Mouse (Mus musculus) stomach, embryonic 15.5 days (tissue): Measurements from ENCODE around the gene Msn. TPM values are rescaled to one million over a fixed set of nuclear protein-coding genes. Genes with fewer than 3 reads are reported as not detected.

Experiments
- ATAC-seq: fragments of 200-750 bp; cut with Nextera tagmentation; 2 replicates; pipeline ENCODE4 v1.8.0; 2017; ENCODE audit warnings: low read depth, moderate number of reproducible peaks, moderate TSS enrichment; ENCODE audit not compliant: insufficient read depth, low FRiP score
- H3K27ac ChIP-seq: fragments of 300-500 bp; sonication (generic); 2 replicates; pipeline ENCODE4 v1.5.1; 2015; ENCODE audit warnings: mild to moderate bottlenecking, inconsistent platforms
- H3K27me3 ChIP-seq: fragments of 300-500 bp; sonication (generic); replicated peaks from 2 replicates; pipeline ENCODE4 v1.6.1; 2015; ENCODE audit warnings: inconsistent platforms
- H3K36me3 ChIP-seq: fragments of 300-500 bp; sonication (generic); 2 replicates; pipeline ENCODE4 v1.6.1; 2015; ENCODE audit warnings: inconsistent platforms
- H3K4me1 ChIP-seq: fragments of 300-500 bp; sonication (generic); 2 replicates; pipeline ENCODE4 v1.6.1; 2015; ENCODE audit warnings: inconsistent platforms
- H3K4me2 ChIP-seq: fragments of 300-500 bp; sonication (generic); 2 replicates; pipeline ENCODE4 v1.6.1; 2015; ENCODE audit warnings: mild to moderate bottlenecking, inconsistent platforms
- H3K4me3 ChIP-seq: fragments of 300-500 bp; sonication (generic); replicated peaks from 2 replicates; pipeline ENCODE4 v1.5.1; 2015; ENCODE audit warnings: inconsistent platforms
- H3K9ac ChIP-seq: fragments of 300-500 bp; sonication (generic); 2 replicates; pipeline ENCODE4 v1.6.1; 2015; ENCODE audit warnings: inconsistent platforms
- H3K9me3 ChIP-seq: fragments of 300-500 bp; sonication (generic); 2 replicates; pipeline ENCODE4 v1.6.1; 2016; ENCODE audit warnings: inconsistent platforms
- WGBS: fragments of 180-500 bp; shearing (Covaris S2); methylation state at CpG from one replicate; pipeline ENCODE4 v1.1.7; 2015; 5-methylcytosine and 5-hydroxymethylcytosine counted together
- polyA plus RNA-seq: library from polyadenylated mRNA; unstranded; fragments of >200 nt; fragmentation: Nextera tagmentation; extraction: Ambion mirVana; gene quantifications from 2 replicates; pipeline ENCODE4 v1.2.1, GENCODE M21; 2015

Gene Msn
- polyA plus RNA-seq, 1 experiment from 2014 or later, result 76.6 TPM

DNA sequence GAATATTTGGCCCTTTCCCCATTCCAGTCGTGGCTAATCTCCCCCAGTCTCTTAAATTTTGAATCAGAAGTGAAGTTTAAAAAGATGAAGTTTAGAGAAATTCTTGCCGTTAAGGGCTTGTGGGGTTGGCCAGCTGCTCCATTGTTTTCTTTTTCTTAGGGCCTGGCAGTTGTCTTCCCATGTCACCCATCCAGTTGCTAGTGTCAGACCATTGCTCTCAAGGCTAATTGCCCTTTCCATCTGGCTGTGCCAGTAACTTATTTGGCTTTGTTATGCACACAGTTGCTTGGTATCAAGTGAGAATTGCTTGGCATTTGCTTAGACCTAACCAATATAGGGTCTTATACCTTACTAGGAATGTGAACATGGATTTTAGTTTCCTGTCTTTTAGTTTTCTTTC lies 24.2 kb downstream of the Msn start:
- Histone ChIP-seq H3K9me3 (no peaks in the 10 kb centered on the region), H3K36me3 (no peaks in the 10 kb centered on the region), H3K4me2 (no peak overlapping the region), H3K4me1 (no peaks in the 10 kb centered on the region), H3K4me3 (no peak overlapping the region), H3K27me3 (no peaks in the 10 kb centered on the region), H3K9ac (no peak overlapping the region), H3K27ac (no peak overlapping the region)
- no peak for ATAC-seq
- WGBS, result 49% methylated on average over 2 of the region's 2 CpGs

DNA sequence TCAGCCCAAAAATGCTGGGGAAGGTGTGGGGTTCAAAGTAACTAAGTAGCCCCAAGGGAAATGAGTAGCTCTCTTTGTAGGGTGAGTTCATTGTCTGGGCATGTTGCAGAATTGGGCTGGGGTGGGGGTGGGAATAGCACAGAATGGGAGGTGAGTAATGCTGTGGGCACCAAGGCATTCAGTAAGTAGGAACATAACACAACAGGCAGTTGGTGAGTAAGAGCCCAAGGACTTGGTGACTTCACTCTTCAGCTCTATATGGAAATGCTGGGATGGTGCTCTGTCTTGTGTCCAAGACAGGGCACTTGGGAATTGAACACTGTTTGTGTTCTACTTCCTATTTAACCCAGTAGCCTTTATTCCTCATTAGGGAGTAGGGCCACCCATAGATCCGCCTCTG lies 26.1 kb downstream of the Msn start:
- H3K4me2 ChIP-seq, result no peak overlapping the region
- no peak for ATAC-seq
- H3K27ac ChIP-seq, result no peak overlapping the region
- H3K9me3 ChIP-seq, result no peaks in the 10 kb centered on the region
- H3K4me3 ChIP-seq, result no peak overlapping the region
- no peak overlapping the region for H3K9ac ChIP-seq
- H3K27me3 ChIP-seq, result no peaks in the 10 kb centered on the region
- no peaks in the 10 kb centered on the region for H3K36me3 ChIP-seq
- H3K4me1 ChIP-seq, result no peaks in the 10 kb centered on the region
- 100% methylated on average over 1 of the region's 1 CpGs for WGBS

DNA sequence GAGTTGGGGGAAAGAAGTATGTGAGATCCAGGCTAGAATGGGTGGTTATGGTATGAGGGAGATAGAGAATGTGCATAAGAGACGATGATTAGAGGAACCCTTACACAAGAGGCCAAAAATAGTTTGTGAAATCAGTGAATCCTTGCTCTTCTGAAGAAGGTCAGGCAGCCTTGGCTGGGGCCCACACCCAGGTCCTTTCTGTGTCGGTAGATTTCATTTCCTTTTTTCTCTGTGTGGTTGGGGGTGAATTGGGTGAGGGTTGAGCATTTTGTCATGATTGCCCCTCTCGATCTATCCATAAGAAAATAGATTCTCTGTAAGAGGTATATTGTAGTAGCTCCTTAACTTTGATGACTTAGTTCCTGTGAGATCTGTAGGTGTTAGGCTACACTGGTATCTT lies 31.0 kb downstream of the Msn start:
- Histone ChIP-seq H3K9me3 (no peaks in the 10 kb centered on the region), H3K9ac (no peak overlapping the region), H3K4me1 (no peaks in the 10 kb centered on the region), H3K4me3 (no peak overlapping the region), H3K4me2 (no peak overlapping the region), H3K27me3 (no peaks in the 10 kb centered on the region), H3K36me3 (no peaks in the 10 kb centered on the region), H3K27ac (no peak overlapping the region)
- 73% methylated on average over 3 of the region's 3 CpGs for WGBS
- ATAC-seq, result no peak

DNA sequence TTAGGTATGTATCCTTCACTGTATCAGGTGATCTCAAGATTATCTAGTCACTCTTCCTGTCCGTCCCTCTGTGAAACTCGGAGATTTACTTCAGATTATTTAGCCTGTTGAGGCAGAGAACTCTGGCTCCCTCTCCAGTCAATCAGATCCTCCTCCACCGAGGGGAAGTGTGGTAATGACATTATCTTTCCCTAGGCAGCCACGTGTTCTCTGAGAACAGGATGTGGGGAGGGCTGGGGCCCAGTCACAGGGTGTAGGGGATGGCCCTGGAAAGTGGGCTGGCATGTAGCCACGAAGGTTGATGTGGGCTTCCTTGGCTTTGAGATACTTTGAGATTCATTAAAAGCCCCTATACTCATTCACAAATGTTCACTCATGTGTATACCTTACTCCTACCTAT lies 34.3 kb downstream of the Msn start:
- no peaks in the 10 kb centered on the region for H3K36me3 ChIP-seq
- peak; percentile 70; the same call in 1 of the 2 replicates for ATAC-seq
- H3K9me3 ChIP-seq, result no peaks in the 10 kb centered on the region
- no peaks in the 10 kb centered on the region for H3K27me3 ChIP-seq
- H3K27ac ChIP-seq, result no peak overlapping the region; the same call in 1 of the 2 replicates
- WGBS, result 37% methylated on average over 5 of the region's 5 CpGs
- no peak overlapping the region for H3K9ac ChIP-seq
- H3K4me1 ChIP-seq, result no peaks in the 10 kb centered on the region
- H3K4me2 ChIP-seq, result no peak overlapping the region
- no peak overlapping the region for H3K4me3 ChIP-seq

DNA sequence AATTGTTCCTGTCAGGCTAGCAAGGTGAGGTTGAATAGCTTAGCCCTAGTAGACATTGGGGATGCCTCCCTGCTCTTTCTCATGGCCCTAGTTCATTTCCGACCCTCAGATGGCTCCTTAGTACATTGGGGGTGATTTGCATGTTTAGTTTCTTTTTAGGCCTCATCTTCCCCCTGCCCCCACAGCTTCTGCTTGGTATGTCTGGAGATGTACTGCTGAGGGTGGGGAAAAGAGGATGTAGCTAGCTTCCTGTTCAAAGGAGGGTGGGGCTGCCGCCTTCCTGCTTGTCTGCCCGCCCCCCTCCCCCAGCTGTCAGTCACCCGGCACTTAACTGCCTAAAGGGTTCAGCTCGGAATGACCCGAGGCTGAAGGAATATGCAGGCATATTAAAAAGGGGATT lies 34.8 kb downstream of the Msn start:
- peak; percentile 35; the same call in 1 of the 2 replicates for ATAC-seq
- WGBS, result 49% methylated on average over 6 of the region's 6 CpGs

DNA sequence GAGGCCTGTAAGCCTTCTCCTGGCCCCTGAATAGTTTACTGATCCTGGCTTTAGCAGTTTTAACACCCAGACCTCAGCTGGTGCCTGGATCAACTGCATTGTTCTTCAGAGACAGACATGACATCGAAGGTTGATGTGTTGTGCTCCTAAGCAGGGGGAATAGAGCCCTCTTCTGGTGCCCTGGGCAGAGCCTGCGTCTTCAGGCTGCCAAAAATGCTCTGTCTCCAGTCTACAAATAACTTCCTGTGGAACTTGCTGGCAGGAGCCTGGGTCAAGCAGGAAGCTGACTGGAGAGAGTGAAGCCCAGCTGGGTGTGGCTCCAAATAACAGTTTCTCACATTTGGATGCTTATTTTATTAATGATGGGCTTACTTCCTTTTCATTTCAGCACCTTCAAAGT lies 37.4 kb downstream of the Msn start:
- Histone ChIP-seq H3K4me1 (no peaks in the 10 kb centered on the region), H3K9me3 (no peaks in the 10 kb centered on the region), H3K4me2 (no peak overlapping the region), H3K4me3 (no peak overlapping the region), H3K27me3 (no peaks in the 10 kb centered on the region), H3K9ac (no peak overlapping the region), H3K36me3 (no peaks in the 10 kb centered on the region), H3K27ac (no peak overlapping the region)
- ATAC-seq, result no peak
- 27% methylated on average over 2 of the region's 2 CpGs for WGBS

More for the DNA sequence above, 34.8 kb downstream of the Msn start:
- Histone ChIP-seq H3K27ac (no peak overlapping the region; the same call in 1 of the 2 replicates), H3K36me3 (no peaks in the 10 kb centered on the region), H3K4me1 (no peaks in the 10 kb centered on the region), H3K9ac (no peak overlapping the region), H3K27me3 (no peaks in the 10 kb centered on the region), H3K4me3 (no peak overlapping the region), H3K4me2 (no peak overlapping the region), H3K9me3 (no peaks in the 10 kb centered on the region)

DNA sequence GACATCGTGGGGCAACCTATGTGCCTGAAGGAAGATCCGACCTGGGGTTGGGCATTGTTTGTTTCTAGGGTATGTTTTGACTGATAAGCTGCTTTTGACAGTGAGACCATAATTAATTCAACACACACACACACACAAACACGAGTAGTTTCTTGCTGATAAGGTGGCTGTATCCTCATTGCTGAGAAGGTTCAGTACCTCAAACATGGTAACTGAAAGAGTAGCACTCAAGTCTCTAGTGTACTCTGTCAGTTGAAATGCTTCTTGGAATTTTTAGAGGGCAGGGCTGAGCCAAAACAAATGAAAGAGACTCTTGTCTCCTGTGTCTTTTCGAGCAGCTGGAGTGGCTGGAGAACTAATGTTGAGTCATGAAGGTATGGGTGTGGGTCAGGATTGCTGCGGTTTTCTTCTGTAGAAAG lies 38.4 kb downstream of the Msn start:
- no peaks in the 10 kb centered on the region for H3K27me3 ChIP-seq
- ATAC-seq, result no peak
- no peaks in the 10 kb centered on the region for H3K9me3 ChIP-seq
- no peak overlapping the region for H3K4me2 ChIP-seq
- no peaks in the 10 kb centered on the region for H3K36me3 ChIP-seq
- WGBS, result 50% methylated on average over 5 of the region's 5 CpGs
- no peak overlapping the region for H3K9ac ChIP-seq
- H3K27ac ChIP-seq, result no peak overlapping the region
- no peak overlapping the region for H3K4me3 ChIP-seq
- no peaks in the 10 kb centered on the region for H3K4me1 ChIP-seq

DNA sequence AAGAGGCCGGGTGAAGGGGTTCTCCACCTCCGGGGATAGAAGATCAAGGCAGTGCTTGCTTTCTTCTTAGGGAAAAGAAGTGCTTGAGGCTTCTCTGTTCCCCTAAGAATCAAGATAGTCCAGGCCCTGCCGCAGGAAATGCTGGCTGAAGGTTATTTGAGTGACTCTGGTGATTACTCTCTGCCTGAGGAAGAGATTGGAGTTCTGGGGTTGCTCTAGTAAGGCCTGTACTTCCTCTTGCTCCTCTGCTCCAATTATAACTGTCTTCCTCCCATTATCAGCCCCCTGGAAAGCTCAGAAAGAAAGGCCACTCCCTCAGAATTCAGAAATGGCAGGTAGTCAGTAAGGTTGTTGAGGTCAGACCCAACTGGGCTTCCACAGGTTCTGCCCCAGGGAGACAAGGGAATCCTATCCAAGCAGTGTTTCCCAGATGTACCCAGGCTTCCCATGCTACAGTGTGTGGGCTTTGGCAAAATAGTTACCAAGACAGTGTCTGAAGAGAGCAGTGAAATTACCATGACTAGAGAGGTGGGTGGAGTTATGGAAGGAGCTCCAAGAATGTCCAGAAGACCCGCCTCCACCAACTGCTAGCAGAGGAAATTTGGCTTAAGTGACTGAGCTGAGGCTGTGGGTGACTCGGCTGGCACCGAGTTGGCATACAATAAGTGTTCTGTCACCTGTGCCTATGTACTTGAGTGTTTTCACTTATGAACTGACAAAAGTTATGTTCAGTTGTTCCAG lies 39.2 kb downstream of the Msn start:
- no peaks in the 10 kb centered on the region for H3K36me3 ChIP-seq
- H3K9ac ChIP-seq, result no peak overlapping the region
- no peak overlapping the region for H3K4me2 ChIP-seq
- no peak overlapping the region for H3K4me3 ChIP-seq
- H3K9me3 ChIP-seq, result no peaks in the 10 kb centered on the region
- 59% methylated on average over 6 of the region's 6 CpGs for WGBS
- H3K27me3 ChIP-seq, result no peaks in the 10 kb centered on the region
- H3K4me1 ChIP-seq, result no peaks in the 10 kb centered on the region
- ATAC-seq, result no peak
- no peak overlapping the region for H3K27ac ChIP-seq

DNA sequence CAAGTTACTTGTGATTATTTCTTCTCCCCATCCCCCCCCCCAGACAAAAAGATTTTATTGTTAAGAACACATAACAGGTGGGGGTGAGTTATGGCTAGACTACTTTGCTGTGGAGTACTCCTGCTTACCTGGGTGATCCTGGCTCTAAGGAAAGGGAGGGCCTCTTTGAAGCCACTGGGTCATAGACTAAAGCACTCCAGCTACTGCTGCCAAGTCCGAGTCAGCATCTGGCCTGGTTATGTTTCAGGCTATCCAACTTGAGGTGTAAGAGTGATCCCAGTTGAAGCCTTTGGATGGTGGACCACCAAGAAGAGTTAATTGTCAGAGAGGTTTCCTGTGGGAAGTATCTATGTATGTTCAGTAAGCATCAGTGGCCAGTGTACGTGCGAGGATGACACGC lies 39.7 kb downstream of the Msn start:
- ATAC-seq, result no peak
- 65% methylated on average over 4 of the region's 4 CpGs for WGBS
- Histone ChIP-seq H3K36me3 (no peaks in the 10 kb centered on the region), H3K4me3 (no peak overlapping the region), H3K27me3 (no peaks in the 10 kb centered on the region), H3K9me3 (no peaks in the 10 kb centered on the region), H3K4me1 (no peaks in the 10 kb centered on the region), H3K9ac (no peak overlapping the region), H3K4me2 (no peak overlapping the region), H3K27ac (no peak overlapping the region)

DNA sequence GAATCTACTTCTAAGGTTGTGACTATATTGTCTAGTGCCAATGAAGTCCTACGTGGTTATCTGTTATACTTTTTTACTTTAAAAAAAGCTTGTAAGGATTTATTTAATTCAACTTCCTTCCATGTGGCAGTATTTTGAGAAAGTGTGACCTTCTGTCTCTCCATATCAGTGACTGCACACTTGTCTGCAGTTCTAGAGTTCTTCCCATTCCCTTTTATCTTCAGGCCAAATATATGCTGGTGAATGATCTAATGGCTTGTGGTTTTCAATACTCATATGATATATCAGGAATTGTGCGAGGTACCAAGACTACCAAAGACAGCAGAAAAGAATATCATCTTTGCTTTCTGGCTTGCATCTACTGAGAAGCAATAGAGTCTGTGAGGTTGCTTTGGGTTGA lies 43.4 kb downstream of the Msn start:
- Histone ChIP-seq H3K4me3 (no peak overlapping the region), H3K27me3 (no peaks in the 10 kb centered on the region), H3K9me3 (no peaks in the 10 kb centered on the region), H3K27ac (no peak overlapping the region), H3K4me2 (no peak overlapping the region), H3K4me1 (no peaks in the 10 kb centered on the region), H3K36me3 (no peaks in the 10 kb centered on the region), H3K9ac (no peak overlapping the region)
- ATAC-seq, result no peak
- 92% methylated on average over 2 of the region's 2 CpGs for WGBS

DNA sequence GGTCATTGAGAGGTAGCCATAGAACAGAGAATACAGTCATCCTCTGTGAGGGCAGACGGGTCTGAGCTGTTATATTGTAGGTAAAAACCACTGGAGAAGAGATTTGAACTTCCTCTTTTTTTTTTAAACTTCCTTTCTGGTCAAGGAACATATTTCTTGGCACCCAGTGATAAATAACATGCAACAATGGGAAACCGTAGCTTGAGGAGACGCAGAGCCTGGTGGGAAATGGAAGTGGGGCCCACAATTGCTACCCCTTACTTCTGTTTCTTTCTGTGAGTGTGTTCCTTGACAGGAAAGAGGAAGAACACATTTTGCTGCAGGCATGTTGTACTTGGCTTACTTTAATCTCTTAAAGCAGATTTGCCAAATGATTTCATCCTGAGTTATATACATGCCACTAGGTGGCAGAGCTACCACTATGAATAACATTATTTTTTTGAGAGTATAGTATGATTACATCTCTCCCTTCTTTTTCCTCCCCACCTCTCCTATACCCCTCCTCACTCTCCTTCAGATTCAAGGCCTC lies 49.2 kb downstream of the Msn start:
- H3K4me2 ChIP-seq, result no peak overlapping the region
- H3K9ac ChIP-seq, result no peak overlapping the region
- no peaks in the 10 kb centered on the region for H3K9me3 ChIP-seq
- WGBS, result 73% methylated on average over 3 of the region's 3 CpGs
- H3K27me3 ChIP-seq, result no peaks in the 10 kb centered on the region
- H3K4me3 ChIP-seq, result no peak overlapping the region
- H3K4me1 ChIP-seq, result no peaks in the 10 kb centered on the region
- no peak for ATAC-seq
- no peaks in the 10 kb centered on the region for H3K36me3 ChIP-seq
- H3K27ac ChIP-seq, result no peak overlapping the region

DNA sequence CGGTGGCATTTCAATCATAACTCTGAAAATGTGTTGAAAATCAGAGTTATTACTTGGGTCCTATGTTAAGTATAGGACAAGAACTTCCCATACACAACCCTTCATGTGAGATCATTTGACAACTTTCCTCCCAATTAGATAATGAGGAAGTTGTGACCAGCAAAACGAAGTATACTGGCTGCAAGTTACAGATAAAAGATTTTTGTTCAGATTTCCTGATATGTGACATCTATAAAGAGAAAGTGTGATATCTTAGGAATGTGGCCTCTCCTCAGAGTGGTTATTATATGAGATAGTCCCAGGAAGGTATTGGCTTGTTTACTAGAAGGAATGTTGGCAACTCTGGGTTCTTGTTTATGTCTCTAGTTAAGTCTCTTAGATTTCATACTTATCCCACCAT lies 52.4 kb downstream of the Msn start:
- H3K9me3 ChIP-seq, result no peaks in the 10 kb centered on the region
- H3K4me1 ChIP-seq, result no peaks in the 10 kb centered on the region
- no peak overlapping the region for H3K9ac ChIP-seq
- no peaks in the 10 kb centered on the region for H3K27me3 ChIP-seq
- 60% methylated on average over 2 of the region's 2 CpGs for WGBS
- no peak overlapping the region for H3K27ac ChIP-seq
- ATAC-seq, result no peak
- H3K4me2 ChIP-seq, result no peak overlapping the region
- no peak overlapping the region for H3K4me3 ChIP-seq
- H3K36me3 ChIP-seq, result no peaks in the 10 kb centered on the region

DNA sequence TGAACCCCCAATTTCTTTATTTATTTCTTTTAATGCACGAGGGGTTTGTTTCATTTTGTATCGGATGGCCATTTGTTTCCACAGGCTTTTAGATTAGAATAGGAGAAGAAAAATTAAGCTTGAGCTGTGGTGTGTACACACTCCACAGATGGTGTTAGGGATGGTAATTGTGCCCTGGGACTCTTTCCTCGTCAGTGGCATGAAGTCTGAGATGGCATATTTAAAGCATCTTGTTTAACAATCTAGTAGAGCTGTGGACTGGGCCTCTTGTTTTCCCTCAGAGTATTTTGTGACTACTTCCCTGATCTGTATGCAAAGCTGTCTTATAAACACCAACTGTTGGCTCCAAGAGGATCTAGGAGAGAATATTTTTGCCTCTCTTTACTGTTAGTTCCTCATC lies 57.5 kb downstream of the Msn start:
- ATAC-seq, result no peak
- H3K4me1 ChIP-seq, result no peaks in the 10 kb centered on the region
- no peaks in the 10 kb centered on the region for H3K36me3 ChIP-seq
- H3K4me2 ChIP-seq, result no peak overlapping the region
- no peak overlapping the region for H3K4me3 ChIP-seq
- no peaks in the 10 kb centered on the region for H3K9me3 ChIP-seq
- H3K27me3 ChIP-seq, result no peaks in the 10 kb centered on the region
- WGBS, result 84% methylated on average over 3 of the region's 3 CpGs
- H3K9ac ChIP-seq, result no peak overlapping the region
- H3K27ac ChIP-seq, result no peak overlapping the region
